ENCODE assay signal across 8 mouse cellular contexts in the genomic region with DNA sequence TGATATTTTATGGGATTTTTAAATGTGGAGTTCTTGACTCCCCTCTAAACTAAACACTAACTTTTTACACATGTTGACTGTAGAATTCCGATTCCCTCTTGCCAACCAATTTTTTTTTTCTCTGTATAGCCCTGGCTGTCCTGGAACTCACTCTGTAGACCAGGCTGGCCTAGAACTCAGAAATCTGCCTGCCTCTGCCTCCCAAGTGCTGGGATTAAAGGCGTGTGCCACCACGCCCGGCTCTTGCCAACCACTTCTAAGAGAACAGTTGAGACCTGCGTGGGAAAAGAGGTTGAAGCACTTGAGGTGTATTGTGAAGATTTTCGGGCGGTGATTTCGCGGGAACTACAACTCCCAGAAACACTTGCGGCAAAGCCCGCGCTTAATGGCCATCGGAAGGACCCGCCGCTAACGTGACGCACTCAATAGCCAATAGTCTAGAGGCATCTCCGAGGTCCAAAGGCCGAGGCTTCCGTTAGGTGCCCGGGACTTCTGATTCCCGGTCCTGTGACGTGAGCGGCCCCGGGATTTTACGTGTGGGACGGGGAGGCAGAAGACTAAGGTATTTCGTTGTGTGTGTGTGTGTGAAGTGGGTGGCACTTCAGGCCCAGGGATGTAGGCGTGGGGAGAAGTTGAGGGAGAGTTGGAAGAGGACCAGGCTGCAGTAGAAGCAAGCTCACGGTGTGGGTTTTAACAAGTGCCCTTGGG. TPM values are rescaled to one million over a fixed set of nuclear protein-coding genes. Genes with fewer than 3 reads are reported as not detected.
DNase-seq lines count a peak whose midpoint lies in the region; ATAC-seq and TF ChIP-seq lines count a peak whose summit lies in the region.

A gene (plus strand): TSS at position 414 of the 708 bp plus-strand sequence.

- H3K4me2 ChIP-seq in hindbrain, postnatal 0 days (ENCODE audit: low read depth, low read length) = peak within 1 kb of the TSS; percentile 95

- H3K4me1 ChIP-seq in hindbrain, postnatal 0 days (ENCODE audit: insufficient read depth, low read length) = peaks cover 3% of the 10 kb centered on the region; the same call in 1 of the 2 replicates

- peak within 1 kb of the TSS; percentile 45; the same call in 1 of the 2 replicates for H3K9ac ChIP-seq in hindbrain, postnatal 0 days (replicated peaks; ENCODE audit: low read length)

- no peaks in the 10 kb centered on the region for H3K36me3 ChIP-seq in hindbrain, postnatal 0 days (ENCODE audit: insufficient read depth, low read length)

- peak within 1 kb of the TSS; percentile 87 for H3K27ac ChIP-seq in gastrocnemius, adult 2 months
- no peak within 1 kb of the TSS for H3K27ac ChIP-seq in hindbrain, postnatal 0 days
- H3K27ac ChIP-seq in left cerebral cortex, adult 2 months = peak within 1 kb of the TSS; percentile 50; the same call in 1 of the 2 replicates

- H3K9me3 ChIP-seq in hindbrain, postnatal 0 days (ENCODE audit: low read length) = no peaks in the 10 kb centered on the region

- H3K27me3 ChIP-seq in hindbrain, postnatal 0 days (ENCODE audit: insufficient read depth, low read length) = no peaks in the 10 kb centered on the region

- intact Hi-C loops in gastrocnemius, adult 2 months (cut with DNase I) = loop anchor here (5.0 kb wide), 1 partner anchor 74 kb away; a partner anchor contains a TSS
- intact Hi-C loops in left cerebral cortex, adult 2 months (cut with DNase I) = loop anchor here (2.0 to 5.0 kb wide), 2 partner anchors 64 to 74 kb away; a partner anchor contains a TSS

- no peak for TF ChIP-seq CTCF in gastrocnemius, adult 2 months (IDR thresholded peaks at IDR 0.05)
- no peak for TF ChIP-seq CTCF in hindbrain, postnatal 0 days (IDR thresholded peaks at IDR 0.05; ENCODE audit: low read depth)
- TF ChIP-seq CTCF in left cerebral cortex, adult 2 months (IDR thresholded peaks at IDR 0.05) = no peak

- peak; percentile 84 for ATAC-seq in common myeloid progenitor, adult 5-6 weeks (replicated peaks; ENCODE audit: low read depth, poor library complexity, severe bottlenecking)
- peak; percentile 92 for ATAC-seq in hindbrain, postnatal 0 days
- ATAC-seq in megakaryocyte, adult 5-6 weeks (ENCODE audit: poor library complexity, severe bottlenecking) = peak; percentile 90

- under 1% methylated on average over 30 of the region's 30 CpGs for WGBS in hindbrain, postnatal 0 days

- H3K4me3 ChIP-seq in gastrocnemius, adult 2 months = peak within 1 kb of the TSS; percentile 78
- H3K4me3 ChIP-seq in hindbrain, postnatal 0 days (ENCODE audit: low read length) = peak within 1 kb of the TSS; percentile 73
- peak within 1 kb of the TSS; percentile 65 for H3K4me3 ChIP-seq in left cerebral cortex, adult 2 months

- peak; percentile 96 for DNase-seq in ZHBTc4 (ENCODE audit: low read depth, low spot score)
- peak; percentile 93 for DNase-seq in gastrocnemius, adult 2 months
- peak; percentile 96 for DNase-seq in hindbrain, postnatal 0 days (ENCODE audit: low spot score)
- DNase-seq in left cerebral cortex, adult 2 months (ENCODE audit: extremely low spot score in 1 of 2, low spot score in 2 of 2) = peak; percentile 86 to 91
- peak; percentile 93 to 94 for DNase-seq in right cerebral cortex, adult 2 months (ENCODE audit: low spot score in 2 of 2)
- peak; percentile 90 for DNase-seq in urinary bladder, postnatal 14 days (ENCODE audit: low spot score)

RNA-seq across cellular contexts. Expression of the gene that starts here (rescaled TPM):
- 6.9 TPM in 2 replicates for total RNA-seq in common myeloid progenitor, adult 5-6 weeks (2017)
- total RNA-seq in gastrocnemius, adult 2 months (2021) = 1 to 10 TPM; 5.5 to 7.6 TPM
- 9.9 and 10.3 TPM in 2 replicates for total RNA-seq in hindbrain, postnatal 0 days (2014; rRNA removed)
- 14.5 and 15.0 TPM in 2 replicates for polyA plus RNA-seq in hindbrain, postnatal 0 days (2015; fragmentation: Nextera tagmentation; extraction: Ambion mirVana)
- total RNA-seq in left cerebral cortex, adult 2 months (2021) = 10 to 100 TPM; 11.8 to 12.5 TPM
- total RNA-seq in megakaryocyte, adult 5-6 weeks (2015) = 17.6 and 24.2 TPM in 2 replicates
- 4.3 and 12.0 TPM in 2 replicates for total RNA-seq in megakaryocyte, adult 5-6 weeks (2017)
